ENCODE assay signal across 14 mouse cellular contexts in the genomic region with DNA sequence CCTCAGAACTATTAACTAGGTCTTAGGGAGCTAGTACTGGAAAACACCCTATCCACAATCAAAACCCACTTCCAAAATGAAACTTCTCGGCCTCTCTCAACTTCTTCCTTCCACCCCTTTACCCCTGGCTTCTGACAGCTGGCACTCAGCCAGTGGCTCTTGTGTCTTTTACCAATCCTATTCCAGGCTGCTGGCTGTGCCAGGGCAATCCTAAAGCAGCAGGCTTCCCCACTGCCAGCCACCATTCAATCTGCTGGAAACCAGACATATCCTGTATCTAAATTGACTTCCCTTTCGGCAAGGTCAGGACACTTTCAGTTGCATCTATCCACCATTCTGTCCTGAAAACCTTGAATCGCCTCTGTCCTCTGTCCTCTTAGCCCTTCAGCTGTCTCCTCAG. TPM values are rescaled to one million over a fixed set of nuclear protein-coding genes. Genes with fewer than 3 reads are reported as not detected.
DNase-seq lines count a peak whose midpoint lies in the region; ATAC-seq and TF ChIP-seq lines count a peak whose summit lies in the region.
"Had no signal": no experiment of that assay in that cellular context is flagged by ENCODE, and none has a peak within 500 bp of the region (broad histone marks: within the 10 kb centered on the region; RNA-seq: fewer than 3 reads in every experiment).

No protein-coding gene starts in this region.

- no peak overlapping the region for H3K27ac ChIP-seq in heart, postnatal 0 days (ENCODE audit: low read depth)
- H3K27ac ChIP-seq: hindbrain, embryonic 14.5 days; limb, embryonic 10.5 days; liver, embryonic 14.5 days had no signal

- no peak overlapping the region for H3K9ac ChIP-seq in heart, postnatal 0 days (replicated peaks; ENCODE audit: low read depth, low read length)
- H3K9ac ChIP-seq: hindbrain, embryonic 14.5 days; liver, embryonic 14.5 days had no signal

- H3K36me3 ChIP-seq in heart, postnatal 0 days (replicated peaks; ENCODE audit: control insufficient read depth, insufficient read depth, low read length) = no peaks in the 10 kb centered on the region
- H3K36me3 ChIP-seq: limb, embryonic 10.5 days had no signal

- no peak for TF ChIP-seq EP300 in heart, postnatal 0 days (IDR thresholded peaks at IDR 0.05; ENCODE audit: low read depth)

- WGBS in heart, postnatal 0 days = 45% methylated on average over 3 of the region's 3 CpGs

- H3K4me2 ChIP-seq in heart, postnatal 0 days (ENCODE audit: low read depth, low read length) = no peak overlapping the region
- H3K4me2 ChIP-seq: hindbrain, embryonic 14.5 days; midbrain, embryonic 11.5 days had no signal

- ATAC-seq in heart, postnatal 0 days (ENCODE audit: insufficient read depth, low read depth) = peak; percentile 13; the same call in 1 of the 2 replicates
- peak; percentile 59 to 79 for ATAC-seq in hematopoietic stem cell, adult 5-6 weeks (replicated peaks in 1 of 2; ENCODE audit: insufficient read depth in 1 of 2, low FRiP score in 2 of 2, low TSS enrichment in 1 of 2, low read depth in 1 of 2, poor library complexity in 2 of 2, severe bottlenecking in 2 of 2)

- no peak for TF ChIP-seq CTCF in heart, postnatal 0 days (IDR thresholded peaks at IDR 0.05; ENCODE audit: low read depth)

- DNase-seq in heart, postnatal 0 days (ENCODE audit: low spot score) = peak; percentile 9
- DNase-seq in heart, adult 8-10 months (ENCODE audit: low spot score) = no peak
- DNase-seq in lung, postnatal 4 days = peak; percentile 16 to 46
- DNase-seq in lung, postnatal 25 days (ENCODE audit: low spot score) = no peak
- DNase-seq in MN1 (ENCODE audit: low spot score) = peak; percentile 63
- DNase-seq in frontal cortex, postnatal 36 days (ENCODE audit: low spot score in 2 of 2) = no peak
- DNase-seq: embryo, embryonic 11 days; thymus, postnatal 14 days had no signal

- H3K27me3 ChIP-seq in heart, postnatal 0 days (ENCODE audit: control insufficient read depth, insufficient read depth, low read length) = no peaks in the 10 kb centered on the region

- H3K4me1 ChIP-seq in heart, postnatal 0 days (ENCODE audit: control insufficient read depth, insufficient read depth) = no peaks in the 10 kb centered on the region

- no peak overlapping the region for H3K4me3 ChIP-seq in heart, postnatal 0 days (ENCODE audit: low read depth, low read length)
- H3K4me3 ChIP-seq: erythroblast, embryonic 14.5 days; limb, embryonic 10.5 days had no signal

- no peaks in the 10 kb centered on the region for H3K9me3 ChIP-seq in heart, postnatal 0 days (replicated peaks; ENCODE audit: control insufficient read depth, low read length)
- H3K9me3 ChIP-seq: limb, embryonic 10.5 days had no signal

RNA-seq across cellular contexts. Expression of a gene that starts 5.3 kb away (rescaled TPM):
- total RNA-seq in heart, postnatal 0 days (2014; rRNA removed; ENCODE audit: low replicate concordance) = 77.8 and 90.1 TPM in 2 replicates
- 13.1 and 14.1 TPM in 2 replicates for polyA plus RNA-seq in heart, postnatal 0 days (2015; fragmentation: Nextera tagmentation; extraction: Ambion mirVana)
- 10 to 100 TPM; 10.6 to 12.3 (median 11.3) TPM for total RNA-seq in heart, adult 8-10 months (2022)
- total RNA-seq in hematopoietic stem cell, adult 5-6 weeks (2017) = 76.5 and 82.8 TPM in 2 replicates

Comparison
In these comparisons a context has a peak if more than half of its experiments do, and no peak if none do; other contexts are left out.
1. DNase-seq: peak in heart, postnatal 0 days (single experiment), lung, postnatal 4 days (2 of 2) and MN1 (single experiment); none in heart, adult 8-10 months (single experiment), lung, postnatal 25 days (single experiment) and frontal cortex, postnatal 36 days (0 of 2).